Mouse (Mus musculus) heart, postnatal 10 days (tissue): ENCODE data around the gene 9230104L09Rik. TPM values are rescaled to one million over a fixed set of nuclear protein-coding genes. Genes with fewer than 3 reads are reported as not detected.
A peak's percentile ranks its signal among the peaks of the same experiment; 100 is the strongest.

Experiments
- DNase-seq, 2 experiments: peaks; one replicate each; pipeline ENCODE4 v3.0.0; 2021
- intact Hi-C: fragments of 180-260 bp; cut with DNase I; formaldehyde crosslinking; loops from one replicate; pipeline ENCODE4 v1.15.1; 2025
- total RNA-seq, 2 experiments: library from RNA; stranded (reverse); gene quantifications; 2 replicates each; pipeline ENCODE4 v1.2.3; 2021

Gene 9230104L09Rik
- total RNA-seq, 2 experiments from 2014 or later, result 0.43 TPM; not detected in 1

- no peak for DNase-seq
- intact Hi-C loops, result no loop called here
These were observed 3.8 kb downstream of the 9230104L09Rik start for GRCm38 (mm10) chr2:148860993-148861392.

GRCm38 (mm10) chr2:148857506-148857905, 7.3 kb downstream of the 9230104L09Rik start:
- DNase-seq, result no peak
- intact Hi-C loops, result no loop called here

GRCm38 (mm10) chr2:148856630-148857400, 8.0 kb downstream of the 9230104L09Rik start:
- intact Hi-C loops, result no loop called here
- no peak for DNase-seq

- peak; percentile 87 to 91 for DNase-seq
- intact Hi-C loops, result loop anchor here (1.0 to 2.0 kb wide), 3 partner anchors 23 to 99 kb away; partner anchors contain the start of gene Cst3
These were observed 13.5 kb downstream of the 9230104L09Rik start for GRCm38 (mm10) chr2:148851116-148851906.

- DNase-seq, result no peak
- intact Hi-C loops, result no loop called here
These were observed 25.6 kb downstream of the 9230104L09Rik start for GRCm38 (mm10) chr2:148839224-148839623.

GRCm38 (mm10) chr2:148838075-148838777, 26.6 kb downstream of the 9230104L09Rik start:
- intact Hi-C loops, result no loop called here
- no peak for DNase-seq

GRCm38 (mm10) chr2:148834912-148835311, 29.9 kb downstream of the 9230104L09Rik start, which contains the start of gene Cst9:
Gene Cst9, plus strand, starts transcription at chr2:148835147.
- no peak for DNase-seq
- intact Hi-C loops, result no loop called here

GRCm38 (mm10) chr2:148825986-148826385, 38.9 kb downstream of the 9230104L09Rik start:
- DNase-seq, result no peak
- intact Hi-C loops, result no loop called here

- no peak for DNase-seq
- intact Hi-C loops, result no loop called here
These were observed 44.9 kb downstream of the 9230104L09Rik start, which contains the start of gene Cst13 for GRCm38 (mm10) chr2:148819909-148820308. Gene Cst13, plus strand, starts transcription at chr2:148820081.

GRCm38 (mm10) chr2:148806696-148807095, 58.1 kb downstream of the 9230104L09Rik start:
- DNase-seq, result no peak
- intact Hi-C loops, result no loop called here

- DNase-seq, result peak in 1 of 2 experiments; percentile 5
- intact Hi-C loops, result no loop called here
These were observed 63.3 kb downstream of the 9230104L09Rik start for GRCm38 (mm10) chr2:148801491-148801921.

- intact Hi-C loops, result no loop called here
- DNase-seq, result no peak
These were observed 66.4 kb downstream of the 9230104L09Rik start, which contains the start of gene Cst8 for GRCm38 (mm10) chr2:148798485-148798884. Gene Cst8, plus strand, starts transcription at chr2:148798785.

Other genes starting within 250 kb of the 9230104L09Rik start
- gene Nxt1, start 192.4 kb downstream of the 9230104L09Rik start, total RNA-seq, result 10 to 100 TPM in 1 of 2 experiments, 1 to 10 TPM in 1; 9.4 to 14.2 TPM
- 10 to 100 TPM; 21.5 to 22.2 TPM for gene Gzf1, start 184.0 kb downstream of the 9230104L09Rik start, total RNA-seq
- 1 to 10 TPM; 2.1 to 2.5 TPM for gene Napb, start 132.6 kb downstream of the 9230104L09Rik start, total RNA-seq
- not detected for gene Cstl1, start 114.7 kb downstream of the 9230104L09Rik start, total RNA-seq
- gene Cst11, start 93.5 kb downstream of the 9230104L09Rik start, total RNA-seq, result not detected
- not detected for gene 8030411F24Rik, start 83.0 kb downstream of the 9230104L09Rik start, total RNA-seq
- gene Cst12, start 75.7 kb downstream of the 9230104L09Rik start, total RNA-seq, result 1 to 10 TPM; 1.1 to 1.4 TPM
- not detected for gene Cst8, start 66.3 kb downstream of the 9230104L09Rik start, total RNA-seq
- gene Cst13, start 45.0 kb downstream of the 9230104L09Rik start, total RNA-seq, result not detected
- 1 to 10 TPM; 2.3 to 4.0 TPM for gene Cst9, start 29.9 kb downstream of the 9230104L09Rik start, total RNA-seq
- 100 to 1,000 TPM; 775 to 820 TPM for gene Cst3, start 10.7 kb upstream of the 9230104L09Rik start, total RNA-seq
- gene Gm1330, start 138.2 kb upstream of the 9230104L09Rik start, total RNA-seq, result not detected
- not detected for gene Gm10750, start 152.2 kb upstream of the 9230104L09Rik start, total RNA-seq